Comparison of ENCODE assay signal across 2 mouse cellular contexts in genomic region chr2:91045805-91046204, GRCm38 (mm10). TPM values are rescaled to one million over a fixed set of nuclear protein-coding genes. Genes with fewer than 3 reads are reported as not detected.
"Had no signal": no experiment of that assay in that cellular context is flagged by ENCODE, and none has a peak within 500 bp of the region (broad histone marks: within the 10 kb centered on the region; RNA-seq: fewer than 3 reads in every experiment).

No protein-coding gene starts in this region.

RNA-seq across cellular contexts. Expression of gene Rapsn, which starts 10.4 kb away (rescaled TPM):
- total RNA-seq: hindbrain, postnatal 0 days; liver, adult 2 months had no signal
